Mouse (Mus musculus): ENCODE results near the gene Socs2.
"Not testable (repeated sequence)": the region's sequence is repeated elsewhere in the genome, so short reads cannot be mapped to it uniquely, and the experiment has no call there.

Socs2 gene

GRCm38 (mm10) chr10:95392073-95392472 lies 24.9 kb downstream of the Socs2 start:
- no peak for DNase-seq (ENCODE audit: low spot score in 2 of 2)

- DNase-seq (ENCODE audit: low spot score in 2 of 2): no peak
Observed at GRCm38 (mm10) chr10:95390871-95391270, 26.1 kb downstream of the Socs2 start.

GRCm38 (mm10) chr10:95389805-95390204 lies 27.2 kb downstream of the Socs2 start:
- DNase-seq (ENCODE audit: low spot score in 2 of 2): not testable (repeated sequence)

GRCm38 (mm10) chr10:95388821-95389477 lies 28.0 kb downstream of the Socs2 start:
- no peak for DNase-seq (ENCODE audit: low spot score in 2 of 2)

- no peak for DNase-seq (ENCODE audit: low spot score in 2 of 2)
Observed at GRCm38 (mm10) chr10:95386527-95386926, 30.5 kb downstream of the Socs2 start.

GRCm38 (mm10) chr10:95385801-95386203 lies 31.2 kb downstream of the Socs2 start:
- DNase-seq (ENCODE audit: low spot score in 2 of 2): no peak

- DNase-seq (ENCODE audit: low spot score in 2 of 2): no peak
Observed at GRCm38 (mm10) chr10:95385081-95385480, 31.9 kb downstream of the Socs2 start.

GRCm38 (mm10) chr10:95384446-95384845 lies 32.5 kb downstream of the Socs2 start:
- DNase-seq (ENCODE audit: low spot score in 2 of 2): no peak

GRCm38 (mm10) chr10:95373340-95373739 lies 43.6 kb downstream of the Socs2 start:
- no peak for DNase-seq (ENCODE audit: low spot score in 2 of 2)

GRCm38 (mm10) chr10:95371942-95372341 lies 45.0 kb downstream of the Socs2 start:
- DNase-seq (ENCODE audit: low spot score in 2 of 2): no peak

- DNase-seq (ENCODE audit: low spot score in 2 of 2): no peak
Observed at GRCm38 (mm10) chr10:95369190-95369589, 47.8 kb downstream of the Socs2 start.

- no peak for DNase-seq (ENCODE audit: low spot score in 2 of 2)
Observed at GRCm38 (mm10) chr10:95368151-95368550, 48.8 kb downstream of the Socs2 start.

GRCm38 (mm10) chr10:95367661-95368089 lies 49.3 kb downstream of the Socs2 start:
- no peak for DNase-seq (ENCODE audit: low spot score in 2 of 2)

- no peak for DNase-seq (ENCODE audit: low spot score in 2 of 2)
Observed at GRCm38 (mm10) chr10:95367241-95367640, 49.7 kb downstream of the Socs2 start.

- DNase-seq (ENCODE audit: low spot score in 2 of 2): no peak
Observed at GRCm38 (mm10) chr10:95362326-95362725, 54.7 kb downstream of the Socs2 start.

GRCm38 (mm10) chr10:95361260-95361841 lies 55.6 kb downstream of the Socs2 start:
- no peak for DNase-seq (ENCODE audit: low spot score in 2 of 2)

GRCm38 (mm10) chr10:95360048-95360447 lies 56.9 kb downstream of the Socs2 start:
- no peak for DNase-seq (ENCODE audit: low spot score in 2 of 2)

- no peak for DNase-seq (ENCODE audit: low spot score in 2 of 2)
Observed at GRCm38 (mm10) chr10:95357721-95358120, 59.3 kb downstream of the Socs2 start.

- no peak for DNase-seq (ENCODE audit: low spot score in 2 of 2)
Observed at GRCm38 (mm10) chr10:95356711-95357110, 60.3 kb downstream of the Socs2 start.

GRCm38 (mm10) chr10:95355678-95356268 lies 61.2 kb downstream of the Socs2 start:
- DNase-seq (ENCODE audit: low spot score in 2 of 2): no peak

- DNase-seq (ENCODE audit: low spot score in 2 of 2): no peak
Observed at GRCm38 (mm10) chr10:95354673-95355072, 62.3 kb downstream of the Socs2 start.

GRCm38 (mm10) chr10:95354047-95354446 lies 62.9 kb downstream of the Socs2 start:
- no peak for DNase-seq (ENCODE audit: low spot score in 2 of 2)

- no peak for DNase-seq (ENCODE audit: low spot score in 2 of 2)
Observed at GRCm38 (mm10) chr10:95348457-95348856, 68.5 kb downstream of the Socs2 start.
